Mouse (Mus musculus) effector memory CD4-positive, alpha-beta T cell, adult 7 months (primary cell): ENCODE data around the gene Smug1. TPM values are rescaled to one million over a fixed set of nuclear protein-coding genes. Genes with fewer than 3 reads are reported as not detected.

Source experiments
- polyA plus RNA-seq: library from polyadenylated mRNA; unstranded; fragments of 100-300 nt; shearing (Covaris generic); gene quantifications from one replicate; pipeline ENCODE4 v1.2.1, GENCODE M21; 2017

Smug1 gene
- 4.1 TPM for polyA plus RNA-seq

DNA sequence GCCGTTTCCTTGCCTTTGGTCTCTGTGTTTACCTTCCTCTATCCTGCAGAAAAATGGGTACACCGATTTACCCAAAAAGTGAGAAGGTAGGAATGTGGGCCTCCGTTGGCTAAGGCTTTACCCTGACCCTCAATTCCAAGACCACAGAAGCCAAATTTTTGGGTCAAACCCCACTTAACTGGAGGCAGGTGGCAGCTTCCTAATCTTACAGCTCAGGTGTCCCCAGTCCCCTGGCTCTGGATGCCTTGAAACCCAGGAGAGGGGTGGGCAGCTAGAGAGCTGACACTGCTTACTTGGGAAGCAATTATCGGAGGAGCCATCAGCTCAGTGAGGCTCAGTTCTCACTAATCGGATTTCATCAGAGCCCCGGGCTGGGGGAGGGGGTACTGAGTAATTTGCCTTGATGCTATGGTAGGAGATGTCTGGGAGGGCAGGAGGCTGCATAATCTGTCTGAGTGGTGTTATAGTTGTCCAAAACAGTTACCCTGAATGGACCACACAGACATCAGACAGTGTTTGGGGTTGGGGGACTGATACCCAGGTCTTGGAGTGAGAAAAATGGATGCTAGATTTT, at the start of gene Smug1:
Gene Smug1 (minus strand): TSS at position 51 of the 574 bp plus-strand sequence.

Other genes starting within 250 kb of the Smug1 start
- gene Hoxc13, start 246.0 kb downstream of the Smug1 start, polyA plus RNA-seq = 0.15 TPM
- gene Hoxc12, start 230.3 kb downstream of the Smug1 start, polyA plus RNA-seq = not detected
- gene Hoxc11, start 212.7 kb downstream of the Smug1 start, polyA plus RNA-seq = not detected
- 0.20 TPM for gene Hoxc10, start 200.3 kb downstream of the Smug1 start, polyA plus RNA-seq
- not detected for gene Hoxc5, start 199.6 kb downstream of the Smug1 start, polyA plus RNA-seq
- gene Hoxc9, start 190.7 kb downstream of the Smug1 start, polyA plus RNA-seq = not detected
- not detected for gene Hoxc8, start 176.5 kb downstream of the Smug1 start, polyA plus RNA-seq
- gene Hoxc6, start 168.8 kb downstream of the Smug1 start, polyA plus RNA-seq = not detected
- not detected for gene Hoxc4, start 148.2 kb downstream of the Smug1 start, polyA plus RNA-seq
- 10.3 TPM for gene Cbx5, start 72.7 kb upstream of the Smug1 start, polyA plus RNA-seq
- 147 TPM for gene Hnrnpa1, start 73.3 kb upstream of the Smug1 start, polyA plus RNA-seq
- 1.0 TPM for gene Nfe2, start 91.3 kb upstream of the Smug1 start, polyA plus RNA-seq
- 128 TPM for gene Copz1, start 105.6 kb upstream of the Smug1 start, polyA plus RNA-seq
- gene Gpr84, start 143.5 kb upstream of the Smug1 start, polyA plus RNA-seq = not detected
- not detected for gene Zfp385a, start 173.0 kb upstream of the Smug1 start, polyA plus RNA-seq
- gene Itga5, start 199.7 kb upstream of the Smug1 start, polyA plus RNA-seq = not detected